Mouse (Mus musculus) T-helper 17 cell (primary cell): ENCODE results near the gene Slc6a2.

Source experiments
- in situ Hi-C, 2 experiments: fragments of 300-600 bp; cut with MboI, MseI; formaldehyde crosslinking; loops; 1 replicate in 1 of 2; 2 replicates in 1 of 2; pipeline ENCODE4 v1.15.1; 2025; ENCODE audit warnings: high pct_unique_total_duplicates in 2 of 2

Slc6a2 gene

DNA sequence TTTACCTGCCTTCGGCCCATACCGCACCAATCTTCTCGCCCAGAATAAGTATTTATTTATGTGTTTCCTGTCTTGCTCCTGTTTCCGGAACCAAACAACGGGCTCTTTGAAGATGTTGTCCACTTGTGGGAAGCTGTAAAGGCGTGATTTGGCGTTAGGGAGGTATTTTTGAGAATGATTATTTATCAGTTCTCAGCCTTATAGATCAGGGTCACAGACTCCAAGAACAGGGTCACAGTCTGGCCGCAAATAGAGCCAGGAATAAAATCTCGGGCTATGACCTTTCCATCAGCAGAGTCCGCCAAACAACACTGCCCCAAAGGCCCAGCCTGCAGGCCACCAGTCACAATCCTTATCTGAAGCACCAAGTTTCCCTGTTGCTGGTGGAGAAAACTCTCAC, at the start of gene Slc6a2:
Slc6a2 (plus strand) TSS at position 301 of the 400 bp plus-strand sequence.
- in situ Hi-C loops, result no loop called here

DNA sequence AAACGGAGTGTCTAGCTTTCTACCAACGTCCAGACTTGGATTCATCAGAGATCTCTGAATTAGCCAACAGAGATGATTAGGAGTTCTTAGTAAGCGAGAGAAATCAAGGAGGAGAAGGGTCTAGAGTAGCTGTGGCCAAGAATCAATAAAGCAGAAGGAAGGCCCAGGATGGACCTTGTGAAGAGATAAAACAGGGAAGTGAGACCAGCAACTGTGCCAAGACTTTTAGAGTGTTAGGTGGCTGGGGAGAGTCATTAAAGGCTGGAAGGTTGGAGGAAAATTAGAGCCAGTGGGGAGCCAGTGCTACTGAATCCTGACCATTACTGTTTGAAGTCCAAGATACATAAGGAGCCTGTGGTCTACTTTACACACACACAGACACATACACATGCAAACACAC, 48.4 kb upstream of the Slc6a2 start:
- in situ Hi-C loops, result no loop called here

DNA sequence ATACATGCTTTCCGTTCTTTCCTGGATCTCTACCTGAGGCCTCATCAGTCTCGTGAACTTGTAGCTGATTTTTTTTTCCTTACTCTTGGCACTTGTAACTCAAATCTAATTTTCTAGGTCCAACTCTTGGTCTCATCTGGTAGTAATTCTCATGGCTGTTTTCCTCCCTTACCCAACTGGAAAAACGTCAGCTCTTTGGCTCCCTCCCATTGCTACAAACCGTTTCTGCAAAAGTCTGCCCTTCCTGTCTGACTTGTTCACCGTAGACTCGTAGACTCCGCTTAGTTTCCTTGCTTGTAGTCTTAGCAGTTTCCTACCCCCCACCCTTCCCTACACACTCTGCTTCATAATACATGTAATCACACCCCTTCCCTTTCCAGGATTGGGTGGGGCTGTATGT, 46.5 kb upstream of the Slc6a2 start:
- in situ Hi-C loops, result no loop called here

DNA sequence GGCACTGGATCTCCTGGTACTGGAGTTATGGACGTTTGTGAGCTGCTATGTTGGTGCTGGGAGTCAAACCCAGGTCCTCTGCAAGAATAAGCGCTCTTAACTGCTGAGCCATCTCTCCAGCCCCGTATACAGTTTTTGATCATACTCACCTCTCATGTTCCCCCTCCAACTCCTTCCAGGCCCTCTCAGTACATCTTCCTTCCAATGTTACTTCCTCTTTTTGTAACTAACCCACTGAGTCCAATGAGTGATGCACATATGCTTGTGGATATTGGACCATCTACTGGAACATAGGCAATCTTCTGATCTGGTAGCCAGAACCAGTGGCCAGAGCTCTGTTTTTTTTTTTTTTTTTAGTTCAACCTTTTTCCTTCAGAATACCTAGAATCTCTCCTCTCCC, 43.8 kb upstream of the Slc6a2 start:
- in situ Hi-C loops, result no loop called here

DNA sequence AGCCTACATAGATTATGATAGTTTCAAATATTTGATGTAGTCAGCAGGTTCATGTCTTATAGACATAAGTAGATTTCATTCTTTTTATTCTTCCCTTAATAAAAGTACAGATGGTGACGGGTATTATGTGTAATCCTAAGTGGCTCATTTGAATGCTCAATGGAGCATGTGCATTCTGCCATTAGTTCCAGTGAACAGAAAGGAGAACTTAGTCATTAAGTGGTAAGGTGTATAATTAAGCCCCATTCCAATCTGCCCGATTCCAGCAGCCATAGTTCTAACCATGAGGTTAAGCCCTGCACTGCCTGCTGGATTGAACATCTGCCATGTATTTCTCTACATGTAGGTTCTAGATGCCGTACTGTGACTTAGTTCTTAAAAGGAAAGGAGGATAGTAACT, 38.1 kb upstream of the Slc6a2 start:
- in situ Hi-C loops, result loop anchor here in 1 of 2 experiments (10.0 kb wide), 1 partner anchor 607 kb away; no protein-coding TSS in a partner anchor

DNA sequence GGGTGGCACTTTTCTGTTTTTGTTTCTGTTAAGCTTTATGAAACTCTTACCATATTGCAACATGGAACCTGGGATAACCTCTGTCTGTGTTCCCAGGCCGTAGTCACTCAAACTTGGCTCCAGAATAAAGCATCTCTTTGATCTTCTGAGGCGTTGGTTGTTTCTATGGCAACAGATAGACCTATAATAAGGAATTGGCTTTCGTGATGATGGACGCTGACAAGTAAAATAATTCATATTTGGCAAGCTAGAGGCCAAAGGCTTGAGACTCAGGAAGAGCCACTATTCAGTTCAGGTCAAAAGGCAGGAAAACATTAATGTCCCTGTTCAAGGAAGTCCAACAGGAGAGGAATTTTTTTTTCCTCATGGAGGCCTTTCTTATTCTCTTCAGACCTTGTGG, 30.9 kb upstream of the Slc6a2 start:
- in situ Hi-C loops, result loop anchor here in 1 of 2 experiments (10.0 kb wide), 1 partner anchor 614 kb away; no protein-coding TSS in a partner anchor

DNA sequence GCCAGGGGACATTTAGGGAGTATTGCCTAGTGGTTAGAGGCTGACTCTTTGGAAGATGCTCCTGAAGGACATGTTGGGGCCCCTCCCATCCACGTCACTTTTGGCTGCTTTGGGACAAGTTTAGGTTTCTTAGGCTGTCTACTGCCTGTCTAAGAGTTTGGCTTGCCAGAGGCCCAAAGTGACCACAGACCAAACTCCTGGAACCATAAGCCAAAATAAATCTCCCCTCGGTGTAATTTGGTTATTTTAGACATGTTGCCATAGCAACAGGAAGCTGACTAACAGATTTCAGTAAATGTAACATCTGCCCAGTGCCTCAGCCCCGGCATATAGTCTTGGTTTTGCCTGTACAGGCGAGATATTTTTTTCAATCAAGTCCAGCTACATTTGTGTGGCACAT, 21.8 kb upstream of the Slc6a2 start:
- in situ Hi-C loops, result no loop called here

DNA sequence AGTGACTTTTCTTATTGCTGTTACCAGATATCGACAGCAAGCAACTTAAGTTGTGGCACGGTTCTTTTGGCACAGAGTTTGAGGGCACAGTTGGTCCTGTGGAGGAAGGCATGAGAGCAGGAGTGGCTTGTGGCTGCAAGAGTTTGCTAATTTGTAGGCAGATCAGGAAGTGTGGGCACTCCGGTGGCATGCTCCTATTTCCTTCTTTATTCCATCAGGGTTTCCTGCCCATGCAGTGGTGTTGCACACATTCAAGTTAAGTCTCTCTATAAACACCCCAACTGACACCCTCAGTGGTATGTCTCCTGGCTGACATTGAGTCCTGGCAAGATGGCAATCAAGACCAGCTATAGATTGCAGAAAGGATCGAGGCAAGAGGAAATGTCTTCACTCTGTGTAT, 10.8 kb upstream of the Slc6a2 start:
- in situ Hi-C loops, result no loop called here

DNA sequence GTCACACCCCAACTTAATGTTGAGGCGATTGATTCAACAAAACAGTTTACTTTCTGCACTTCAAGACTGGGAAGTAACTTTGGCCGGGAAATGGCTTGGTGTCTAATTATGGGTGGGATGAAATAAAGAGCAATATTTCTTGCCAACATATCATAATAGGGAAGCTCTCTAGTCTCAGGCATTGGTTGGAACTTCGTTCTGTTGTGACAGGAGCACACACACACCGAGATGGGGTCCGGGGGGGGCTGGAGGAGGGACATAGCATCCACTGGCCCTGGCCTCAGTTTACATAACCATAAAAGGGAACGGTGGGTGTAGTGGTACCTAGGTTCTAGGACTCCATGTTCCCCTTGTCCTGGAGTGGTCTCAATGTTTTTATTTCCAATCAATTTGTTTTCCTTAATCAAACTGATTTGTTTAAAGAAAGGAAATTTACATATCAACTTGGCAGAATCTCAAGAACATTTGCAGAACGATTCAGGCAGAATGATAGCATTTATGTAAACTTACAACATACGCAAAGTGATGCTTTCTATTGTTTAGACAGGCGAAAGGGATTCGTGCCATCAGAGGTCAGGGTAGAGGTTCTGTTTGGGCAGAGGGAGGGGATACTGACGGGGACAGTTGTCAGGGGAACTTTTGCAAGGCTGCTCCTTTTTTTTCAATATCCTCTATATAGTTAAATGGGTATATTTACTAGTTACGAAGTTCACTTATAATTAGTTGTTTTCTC, 9.1 kb upstream of the Slc6a2 start:
- in situ Hi-C loops, result no loop called here

DNA sequence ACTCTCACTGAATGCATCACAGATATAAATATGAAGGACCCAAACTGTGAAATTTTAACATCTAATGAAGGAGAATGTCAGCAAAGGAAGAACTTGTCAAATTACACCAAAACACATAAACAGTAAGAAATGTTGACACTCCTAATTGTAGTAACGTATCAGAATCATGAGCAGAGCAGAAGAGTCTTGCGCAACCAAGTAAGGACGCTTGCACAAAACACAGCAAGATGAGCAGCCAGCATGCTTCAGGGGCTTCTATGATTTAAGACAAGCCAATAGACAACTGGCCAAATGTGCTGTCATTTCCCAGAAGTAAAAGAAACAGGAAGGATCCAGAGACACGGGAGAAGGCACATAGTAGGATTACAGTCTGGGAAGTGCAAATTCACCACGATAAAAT, 5.8 kb upstream of the Slc6a2 start:
- in situ Hi-C loops, result no loop called here

DNA sequence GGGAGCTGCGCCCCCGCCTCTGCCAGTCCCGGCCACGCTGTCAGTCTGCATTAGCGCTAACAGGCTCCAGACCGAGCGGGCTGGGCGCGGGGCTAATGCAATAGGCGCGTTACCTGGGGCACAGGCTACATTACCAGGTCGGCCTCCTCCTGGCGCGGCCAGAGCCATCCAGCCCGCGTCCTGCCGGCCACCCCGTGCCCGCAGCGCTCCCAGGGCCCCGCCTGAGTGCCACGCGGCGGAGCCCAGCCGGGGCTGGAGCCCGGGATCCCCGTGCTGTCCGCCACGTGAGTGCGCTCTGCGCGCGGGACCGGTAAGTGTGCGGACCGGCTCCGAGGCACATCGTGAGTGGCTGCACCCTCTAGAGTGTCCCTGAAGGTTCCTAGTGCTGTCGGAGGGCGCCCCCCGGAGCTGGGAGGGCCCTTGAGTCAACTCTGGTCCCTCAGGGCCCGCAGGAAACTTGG, 602 bp downstream of the Slc6a2 start:
- in situ Hi-C loops, result no loop called here

DNA sequence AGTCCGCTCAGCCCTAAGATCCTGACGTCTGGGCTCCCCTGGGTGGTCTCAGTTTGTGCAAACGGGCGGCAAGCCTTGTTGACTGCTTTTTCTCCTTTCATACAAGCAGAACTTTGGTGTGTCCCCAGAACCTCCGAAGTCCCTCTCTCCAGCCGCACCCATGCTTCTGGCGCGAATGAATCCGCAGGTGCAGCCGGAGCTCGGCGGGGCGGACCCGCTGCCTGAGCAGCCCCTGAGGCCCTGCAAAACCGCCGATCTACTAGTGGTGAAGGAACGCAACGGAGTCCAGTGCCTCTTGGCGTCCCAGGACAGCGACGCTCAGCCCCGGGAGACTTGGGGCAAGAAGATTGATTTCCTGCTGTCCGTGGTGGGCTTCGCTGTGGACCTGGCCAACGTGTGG, 1.2 kb downstream of the Slc6a2 start:
- in situ Hi-C loops, result no loop called here

DNA sequence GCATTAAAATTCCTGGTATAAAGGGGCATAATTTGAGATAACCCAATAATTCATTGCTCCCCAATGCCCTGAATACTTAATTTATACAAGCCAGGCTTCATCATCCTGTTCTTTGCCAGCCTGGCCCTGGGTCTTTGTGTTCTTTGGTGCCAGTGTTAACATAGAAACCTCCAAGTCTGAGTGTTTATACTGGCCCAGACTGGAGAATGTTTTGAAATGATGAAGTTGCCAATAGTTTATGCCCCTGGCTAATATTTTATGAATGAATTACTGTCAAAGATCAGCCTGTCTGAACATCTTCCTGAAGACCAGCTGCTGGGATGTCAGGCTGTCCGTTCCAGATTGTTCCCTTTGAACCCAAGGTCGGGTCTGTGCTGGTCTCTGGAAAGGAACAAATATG, 4.7 kb downstream of the Slc6a2 start:
- in situ Hi-C loops, result no loop called here

DNA sequence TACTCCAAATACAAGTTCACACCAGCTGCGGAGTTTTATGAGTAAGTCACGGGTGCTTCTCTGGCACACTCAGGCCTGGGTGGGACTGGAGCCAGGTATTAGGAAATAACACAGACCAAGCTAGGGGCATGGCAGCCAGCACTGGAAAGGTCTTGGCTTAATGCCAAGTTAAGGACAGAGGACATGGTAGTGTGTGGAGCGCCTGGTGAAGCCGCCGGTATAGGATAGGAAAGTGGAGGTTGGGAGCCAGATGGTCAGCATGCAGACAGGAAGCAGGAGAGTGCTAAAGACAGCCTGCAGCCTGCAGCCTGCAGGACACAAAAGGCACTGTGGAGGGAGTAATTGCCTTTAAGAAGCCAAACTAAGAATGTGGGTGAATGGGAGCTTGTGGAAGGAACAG, 13.1 kb downstream of the Slc6a2 start:
- in situ Hi-C loops, result no loop called here

DNA sequence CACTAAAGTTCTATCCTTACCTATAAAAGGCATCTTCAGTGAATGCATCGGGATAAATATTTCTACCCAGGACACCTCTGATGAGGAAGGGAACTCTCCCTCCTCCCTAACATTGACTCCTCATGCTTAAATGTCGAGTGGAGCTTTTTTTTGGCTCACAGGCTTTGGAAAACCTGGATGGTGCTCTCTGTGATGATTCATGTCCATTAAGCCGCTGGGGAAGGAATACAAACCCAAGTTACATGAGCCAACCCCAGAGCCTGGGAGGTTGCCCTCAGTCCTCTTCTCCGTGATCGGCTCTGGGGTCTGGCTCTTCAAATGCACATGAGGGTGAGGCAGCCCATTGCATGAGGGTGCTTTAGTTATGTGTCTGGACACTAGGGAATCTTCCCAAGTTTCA, 16.8 kb downstream of the Slc6a2 start:
- in situ Hi-C loops, result loop anchor here in 1 of 2 experiments (25.0 kb wide), 1 partner anchor 936 kb away; no protein-coding TSS in a partner anchor

DNA sequence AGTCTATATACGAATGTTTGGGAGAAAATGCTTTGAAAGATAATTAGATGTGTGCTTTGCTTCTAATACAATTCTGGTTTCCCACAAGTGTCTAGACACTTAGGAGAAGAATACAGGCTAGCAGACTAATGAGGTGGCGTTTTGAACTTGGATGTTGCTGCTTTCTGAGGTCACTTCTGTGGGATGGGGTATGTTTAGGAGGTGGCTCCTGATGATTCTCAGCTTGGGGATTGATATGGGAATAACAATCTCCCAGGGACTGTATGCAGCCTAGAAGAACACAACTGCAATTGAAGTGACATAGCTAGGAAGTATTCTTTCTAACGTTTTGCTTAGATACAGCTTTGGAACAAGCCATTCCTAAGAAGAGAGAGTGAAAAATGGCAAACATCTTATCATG, 22.6 kb downstream of the Slc6a2 start:
- in situ Hi-C loops, result loop anchor here in 1 of 2 experiments (25.0 kb wide), 1 partner anchor 930 kb away; no protein-coding TSS in a partner anchor

DNA sequence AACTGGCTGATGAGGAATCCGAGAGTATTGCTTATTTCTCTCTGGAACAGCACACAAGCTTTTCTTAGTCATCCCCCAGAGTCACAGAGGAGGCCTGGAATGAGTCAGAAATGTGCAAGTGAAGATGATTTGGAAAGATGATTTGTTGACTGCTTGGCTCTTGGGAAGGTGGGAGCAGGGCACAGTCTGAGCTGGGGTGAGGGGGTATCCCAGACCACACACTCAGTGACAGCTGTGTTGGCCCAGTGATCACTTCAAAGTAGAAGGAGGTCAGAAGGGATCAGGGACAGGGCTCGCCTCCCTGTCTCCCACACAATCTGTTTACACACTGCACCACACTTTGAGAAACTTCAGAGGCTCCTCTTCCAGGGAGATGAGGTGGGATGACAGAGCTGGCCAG, 24.5 kb downstream of the Slc6a2 start:
- in situ Hi-C loops, result loop anchor here in 1 of 2 experiments (25.0 kb wide), 1 partner anchor 928 kb away; no protein-coding TSS in a partner anchor

DNA sequence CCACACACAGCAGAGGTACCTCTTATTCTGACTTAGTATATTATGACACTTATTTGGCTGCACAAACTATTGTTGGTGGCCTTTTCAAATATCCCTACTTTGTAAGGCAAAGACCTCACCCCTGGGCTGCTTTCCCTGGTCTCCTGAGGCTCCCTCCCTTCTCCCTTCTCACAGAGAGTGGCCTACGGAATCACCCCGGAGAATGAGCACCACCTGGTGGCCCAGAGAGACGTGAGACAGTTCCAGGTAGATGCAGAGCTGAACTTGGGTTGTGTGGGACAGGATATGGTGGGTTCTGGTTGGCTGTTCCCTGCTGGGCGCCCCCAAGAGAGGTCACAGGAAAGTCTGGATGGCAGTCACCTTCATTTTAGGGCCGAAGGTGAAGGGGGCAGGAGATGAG, 37.0 kb downstream of the Slc6a2 start:
- in situ Hi-C loops, result loop anchor here in 1 of 2 experiments (25.0 kb wide), 1 partner anchor 915 kb away; no protein-coding TSS in a partner anchor

DNA sequence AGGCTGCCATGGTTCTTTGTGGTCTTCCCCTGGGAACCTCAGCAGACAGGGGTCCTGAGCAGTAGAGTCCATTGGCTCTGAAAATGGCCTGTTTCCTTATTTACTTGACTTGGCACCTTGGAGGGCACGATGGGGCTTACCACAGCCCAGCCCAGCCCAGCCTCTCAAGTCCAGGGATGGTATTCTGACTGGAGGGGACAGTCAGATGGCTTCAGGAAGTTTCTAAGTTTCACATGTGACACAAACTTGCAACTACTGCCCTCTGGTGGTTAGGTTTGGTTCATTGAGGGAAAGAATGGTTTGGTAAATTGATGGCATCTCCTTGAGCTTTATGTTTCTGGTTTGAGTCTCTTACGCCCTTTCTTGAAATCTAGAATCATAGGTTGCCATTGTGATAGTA, 38.7 kb downstream of the Slc6a2 start:
- in situ Hi-C loops, result loop anchor here in 1 of 2 experiments (25.0 kb wide), 1 partner anchor 914 kb away; no protein-coding TSS in a partner anchor

DNA sequence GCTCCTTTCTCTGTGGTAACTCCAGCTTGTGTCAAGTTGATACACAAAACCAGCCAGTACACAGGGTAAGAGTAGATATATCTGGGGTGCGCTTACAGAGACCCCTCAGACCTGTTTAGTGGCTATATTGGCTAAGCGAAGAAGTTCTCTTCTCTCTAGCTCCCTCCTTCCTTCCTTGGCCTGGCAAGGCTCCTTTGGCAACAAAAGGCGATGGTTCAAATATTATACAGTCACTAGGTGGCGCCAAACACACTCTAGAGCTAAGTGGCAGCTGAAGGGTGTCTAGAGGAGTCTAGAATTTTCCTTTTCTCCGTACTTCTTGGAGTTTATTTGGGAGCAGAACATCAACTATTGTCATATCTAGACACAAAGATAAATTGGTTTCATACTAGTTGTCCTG, 50.4 kb downstream of the Slc6a2 start:
- in situ Hi-C loops, result loop anchor here in 1 of 2 experiments (10.0 to 25.0 kb wide), 2 partner anchors 425 to 1202 kb away; partner anchors contain the start of gene Nup93

DNA sequence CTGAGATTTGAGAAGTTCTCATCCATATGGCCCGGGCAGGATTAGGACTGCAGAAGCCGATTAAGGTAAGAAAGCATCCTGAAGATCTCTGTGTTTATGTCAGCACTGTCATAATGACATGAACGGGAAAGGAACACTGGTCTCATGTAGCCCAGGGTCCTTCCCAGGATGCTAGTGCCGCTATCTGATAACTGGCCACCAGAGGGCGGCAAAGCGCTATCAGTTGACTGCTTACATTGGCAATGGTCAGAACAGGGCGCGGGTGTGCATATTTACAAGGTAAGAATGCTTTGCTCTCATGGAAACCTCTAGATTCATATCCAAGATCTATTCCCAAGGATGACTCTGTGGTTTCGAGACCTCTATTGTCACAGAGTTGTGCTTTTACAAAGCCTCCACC, 51.6 kb downstream of the Slc6a2 start:
- in situ Hi-C loops, result loop anchor here in 1 of 2 experiments (10.0 to 25.0 kb wide), 2 partner anchors 423 to 1201 kb away; partner anchors contain the start of gene Nup93

DNA sequence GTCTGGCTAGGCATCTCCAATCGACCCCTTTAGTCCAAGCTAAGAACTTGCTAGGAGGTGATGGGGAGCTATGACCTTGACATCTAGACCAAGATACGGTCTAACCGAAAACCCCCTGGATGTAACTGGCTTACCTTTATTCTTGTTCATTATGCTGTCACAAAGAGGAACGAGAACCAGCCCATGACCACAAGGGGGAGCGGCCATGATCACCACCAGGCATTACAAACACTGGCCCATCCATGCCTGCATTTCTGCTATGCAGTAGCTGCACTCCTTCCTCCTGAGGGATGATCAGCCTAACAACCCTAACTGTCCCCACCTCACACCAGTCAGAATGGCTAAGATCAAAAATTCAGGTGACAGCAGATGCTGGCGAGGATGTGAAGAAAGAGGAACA, 52.3 kb downstream of the Slc6a2 start:
- in situ Hi-C loops, result loop anchor here in 1 of 2 experiments (10.0 to 25.0 kb wide), 2 partner anchors 423 to 1200 kb away; partner anchors contain the start of gene Nup93

DNA sequence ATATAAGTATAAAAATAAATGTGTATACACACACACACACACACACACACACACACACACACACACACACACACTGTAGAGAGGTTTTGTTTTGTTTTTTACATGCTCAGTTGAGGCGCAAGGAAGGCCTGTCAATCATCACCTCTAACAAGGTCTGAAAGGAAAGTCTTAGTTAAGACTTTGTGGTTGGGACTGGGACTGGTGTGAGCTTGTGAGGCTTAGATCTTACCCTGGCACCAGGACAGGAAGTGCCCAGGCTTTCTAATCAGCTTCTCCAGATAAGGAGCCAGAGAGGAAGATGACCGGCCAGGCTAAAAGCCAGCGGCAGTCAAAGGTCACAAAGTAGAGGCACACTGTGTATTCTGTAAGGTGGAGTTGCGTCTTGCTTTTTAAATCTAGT, 54.4 kb downstream of the Slc6a2 start:
- in situ Hi-C loops, result loop anchor here in 1 of 2 experiments (10.0 to 25.0 kb wide), 2 partner anchors 421 to 1198 kb away; partner anchors contain the start of gene Nup93
